Comparison of ENCODE assay signal across 9 mouse cellular contexts in genomic region chr3:121588737-121589493, GRCm38 (mm10). TPM values are rescaled to one million over a fixed set of nuclear protein-coding genes. Genes with fewer than 3 reads are reported as not detected.
A peak's percentile ranks its signal among the peaks of the same experiment; 100 is the strongest.
DNase-seq lines count a peak whose midpoint lies in the region; ATAC-seq and TF ChIP-seq lines count a peak whose summit lies in the region.
"Had no signal": no experiment of that assay in that cellular context is flagged by ENCODE, and none has a peak within 500 bp of the region (broad histone marks: within the 10 kb centered on the region; RNA-seq: fewer than 3 reads in every experiment).

No protein-coding gene starts in this region.

- no peak for TF ChIP-seq CTCF in forebrain, postnatal 0 days (IDR thresholded peaks at IDR 0.05; ENCODE audit: low read depth)
- TF ChIP-seq CTCF in heart, postnatal 0 days (IDR thresholded peaks at IDR 0.05; ENCODE audit: low read depth), result no peak

- H3K4me3 ChIP-seq in forebrain, embryonic 10.5 days, result no peak overlapping the region
- no peak overlapping the region for H3K4me3 ChIP-seq in forebrain, postnatal 0 days (ENCODE audit: low read depth, low read length)
- H3K4me3 ChIP-seq in embryonic facial prominence, embryonic 10.5 days, result no peak overlapping the region
- no peak overlapping the region for H3K4me3 ChIP-seq in heart, postnatal 0 days (ENCODE audit: low read depth, low read length)
- H3K4me3 ChIP-seq in forebrain, embryonic 12.5 days (replicated peaks), result no peak overlapping the region
- H3K4me3 ChIP-seq: hindbrain, embryonic 15.5 days had no signal

- H3K9me3 ChIP-seq in forebrain, embryonic 10.5 days, result no peaks in the 10 kb centered on the region
- H3K9me3 ChIP-seq in forebrain, postnatal 0 days (ENCODE audit: low read length), result no peaks in the 10 kb centered on the region
- H3K9me3 ChIP-seq in embryonic facial prominence, embryonic 10.5 days, result no peaks in the 10 kb centered on the region
- H3K9me3 ChIP-seq in heart, postnatal 0 days (replicated peaks; ENCODE audit: control insufficient read depth, low read length), result no peaks in the 10 kb centered on the region; the same call in 1 of the 2 replicates
- H3K9me3 ChIP-seq in forebrain, embryonic 12.5 days, result no peaks in the 10 kb centered on the region
- H3K9me3 ChIP-seq: hindbrain, embryonic 15.5 days had no signal

- no peaks in the 10 kb centered on the region for H3K36me3 ChIP-seq in forebrain, embryonic 10.5 days (replicated peaks)
- no peaks in the 10 kb centered on the region for H3K36me3 ChIP-seq in forebrain, postnatal 0 days (ENCODE audit: insufficient read depth)
- H3K36me3 ChIP-seq in embryonic facial prominence, embryonic 10.5 days (replicated peaks), result no peaks in the 10 kb centered on the region
- no peaks in the 10 kb centered on the region for H3K36me3 ChIP-seq in heart, postnatal 0 days (replicated peaks; ENCODE audit: control insufficient read depth, insufficient read depth, low read length)
- H3K36me3 ChIP-seq in forebrain, embryonic 12.5 days (replicated peaks), result no peaks in the 10 kb centered on the region
- H3K36me3 ChIP-seq: hindbrain, embryonic 15.5 days had no signal

- 73% methylated on average over 14 of the region's 14 CpGs for WGBS in forebrain, embryonic 10.5 days
- 85% methylated on average over 14 of the region's 14 CpGs for WGBS in forebrain, postnatal 0 days
- 48% methylated on average over 14 of the region's 14 CpGs for WGBS in embryonic facial prominence, embryonic 10.5 days
- WGBS in heart, postnatal 0 days, result 41% methylated on average over 14 of the region's 14 CpGs
- 78% methylated on average over 14 of the region's 14 CpGs for WGBS in forebrain, embryonic 12.5 days

- peak; percentile 47 for DNase-seq in forebrain, embryonic 10.5 days (ENCODE audit: extremely low spot score, low spot score)
- no peak for DNase-seq in forebrain, postnatal 0 days
- peak; percentile 91 for DNase-seq in embryonic facial prominence, embryonic 10.5 days (ENCODE audit: low spot score)
- no peak for DNase-seq in heart, postnatal 0 days (ENCODE audit: low spot score)
- peak; percentile 64 for DNase-seq in lung, postnatal 36 days
- DNase-seq in right cerebral cortex, postnatal 14 days, result no peak
- no peak for DNase-seq in right cerebral cortex, postnatal 10 days (ENCODE audit: low spot score in 2 of 2)

- ATAC-seq in forebrain, postnatal 0 days, result no peak
- ATAC-seq in heart, postnatal 0 days (ENCODE audit: insufficient read depth, low read depth), result peak; percentile 76
- no peak for ATAC-seq in forebrain, embryonic 12.5 days (ENCODE audit: low FRiP score)

- no peaks in the 10 kb centered on the region for H3K27me3 ChIP-seq in forebrain, embryonic 10.5 days (ENCODE audit: poor library complexity, severe bottlenecking)
- H3K27me3 ChIP-seq in forebrain, postnatal 0 days (ENCODE audit: insufficient read depth, low read length), result no peaks in the 10 kb centered on the region
- H3K27me3 ChIP-seq in embryonic facial prominence, embryonic 10.5 days (replicated peaks; ENCODE audit: low read depth, poor library complexity, severe bottlenecking), result no peaks in the 10 kb centered on the region
- H3K27me3 ChIP-seq in heart, postnatal 0 days (ENCODE audit: control insufficient read depth, insufficient read depth, low read length), result no peaks in the 10 kb centered on the region
- H3K27me3 ChIP-seq in forebrain, embryonic 12.5 days, result no peaks in the 10 kb centered on the region
- H3K27me3 ChIP-seq: hindbrain, embryonic 15.5 days had no signal

- peak overlapping the region; percentile 63 for H3K27ac ChIP-seq in forebrain, embryonic 10.5 days
- H3K27ac ChIP-seq in forebrain, postnatal 0 days (ENCODE audit: low read depth, low read length), result no peak overlapping the region
- peak overlapping the region; percentile 81 for H3K27ac ChIP-seq in embryonic facial prominence, embryonic 10.5 days (replicated peaks)
- H3K27ac ChIP-seq in heart, postnatal 0 days (ENCODE audit: low read depth), result no peak overlapping the region
- H3K27ac ChIP-seq in forebrain, embryonic 12.5 days, result no peak overlapping the region
- H3K27ac ChIP-seq: hindbrain, embryonic 15.5 days had no signal

- TF ChIP-seq EP300 in heart, postnatal 0 days (IDR thresholded peaks at IDR 0.05; ENCODE audit: low read depth), result no peak

- H3K9ac ChIP-seq in forebrain, postnatal 0 days, result no peak overlapping the region
- H3K9ac ChIP-seq in heart, postnatal 0 days (replicated peaks; ENCODE audit: low read depth, low read length), result no peak overlapping the region
- no peak overlapping the region for H3K9ac ChIP-seq in forebrain, embryonic 12.5 days
- H3K9ac ChIP-seq: hindbrain, embryonic 15.5 days had no signal

- no peak overlapping the region for H3K4me2 ChIP-seq in forebrain, postnatal 0 days (ENCODE audit: low read depth)
- no peak overlapping the region for H3K4me2 ChIP-seq in heart, postnatal 0 days (ENCODE audit: low read depth, low read length)
- no peak overlapping the region for H3K4me2 ChIP-seq in forebrain, embryonic 12.5 days
- H3K4me2 ChIP-seq: hindbrain, embryonic 15.5 days had no signal

- H3K4me1 ChIP-seq in forebrain, embryonic 10.5 days, result peaks cover 15% of the 10 kb centered on the region; the same call in 1 of the 2 replicates
- H3K4me1 ChIP-seq in forebrain, postnatal 0 days (ENCODE audit: insufficient read depth), result no peaks in the 10 kb centered on the region
- peaks cover 50% of the 10 kb centered on the region for H3K4me1 ChIP-seq in embryonic facial prominence, embryonic 10.5 days
- no peaks in the 10 kb centered on the region for H3K4me1 ChIP-seq in heart, postnatal 0 days (ENCODE audit: control insufficient read depth, insufficient read depth)
- H3K4me1 ChIP-seq in forebrain, embryonic 12.5 days, result peaks cover 9% of the 10 kb centered on the region; the same call in 1 of the 2 replicates
- H3K4me1 ChIP-seq: hindbrain, embryonic 15.5 days had no signal

RNA-seq across cellular contexts. Expression of gene Slc44a3, which starts 56.7 kb away (rescaled TPM):
- 0.55 and 0.64 TPM in 2 replicates for polyA plus RNA-seq in forebrain, embryonic 10.5 days (2016; fragmentation: Nextera tagmentation; extraction: Ambion mirVana)
- total RNA-seq in forebrain, postnatal 0 days (2014; rRNA removed), result 0.48 and 1.4 TPM in 2 replicates
- 0.40 and 0.52 TPM in 2 replicates for polyA plus RNA-seq in forebrain, postnatal 0 days (2015; fragmentation: Nextera tagmentation; extraction: Ambion mirVana)
- 0.83 and 1.6 TPM in 2 replicates for polyA plus RNA-seq in embryonic facial prominence, embryonic 10.5 days (2016; fragmentation: Nextera tagmentation; extraction: Ambion mirVana)
- 1.5 and 6.0 TPM in 2 replicates for total RNA-seq in heart, postnatal 0 days (2014; rRNA removed; ENCODE audit: low replicate concordance)
- polyA plus RNA-seq in heart, postnatal 0 days (2015; fragmentation: Nextera tagmentation; extraction: Ambion mirVana), result 0.79 and 1.3 TPM in 2 replicates
- 0.53 and 0.97 TPM in 2 replicates for polyA plus RNA-seq in forebrain, embryonic 12.5 days (2016; fragmentation: Nextera tagmentation; extraction: Ambion mirVana)

Comparison
In these comparisons a context has a peak if more than half of its experiments do, and no peak if none do; other contexts are left out.
1. DNase-seq: peak in forebrain, embryonic 10.5 days (single experiment), embryonic facial prominence, embryonic 10.5 days (single experiment) and lung, postnatal 36 days (single experiment); none in forebrain, postnatal 0 days (single experiment), heart, postnatal 0 days (single experiment), right cerebral cortex, postnatal 14 days (single experiment) and right cerebral cortex, postnatal 10 days (0 of 2).
2. H3K27ac ChIP-seq: peak in forebrain, embryonic 10.5 days (single experiment) and embryonic facial prominence, embryonic 10.5 days (single experiment); none in forebrain, postnatal 0 days (single experiment), heart, postnatal 0 days (single experiment) and forebrain, embryonic 12.5 days (single experiment).